In the genomic region with DNA sequence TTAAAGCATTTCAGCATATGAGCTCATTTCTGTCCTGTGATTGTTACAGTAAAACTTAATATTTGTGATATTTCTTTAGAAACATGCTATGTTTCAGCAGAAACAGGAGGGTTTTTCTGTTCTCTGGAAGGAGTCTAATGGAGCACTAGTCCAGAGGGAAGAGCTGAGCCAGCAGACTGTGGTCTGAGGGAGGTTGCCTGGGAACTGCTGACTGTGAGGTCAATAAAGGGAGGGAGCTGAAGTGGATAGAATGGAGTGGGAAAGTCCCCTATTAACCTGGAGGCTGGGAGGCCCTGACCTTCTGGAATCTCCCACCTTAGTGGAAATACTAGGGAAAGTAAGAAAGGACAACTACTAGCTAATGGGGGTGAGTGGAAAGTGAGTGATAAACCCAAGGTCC, we compare ENCODE assay signal across 25 mouse cellular contexts.
DNase-seq lines count a peak whose midpoint lies in the region; ATAC-seq and TF ChIP-seq lines count a peak whose summit lies in the region.
"Had no signal": no experiment of that assay in that cellular context is flagged by ENCODE, and none has a peak within 500 bp of the region (broad histone marks: within the 10 kb centered on the region; RNA-seq: fewer than 3 reads in every experiment).

No protein-coding gene starts in this region.

- TF ChIP-seq CTCF in intestine, postnatal 0 days (IDR thresholded peaks at IDR 0.05; ENCODE audit: low read depth): no peak
- TF ChIP-seq CTCF in embryonic fibroblast, embryonic 13.5 days (IDR thresholded peaks at IDR 0.05; ENCODE audit: borderline replicate concordance, insufficient read depth, low read length): no peak

- H3K4me3 ChIP-seq in intestine, postnatal 0 days (ENCODE audit: low read depth, low read length): no peak overlapping the region
- H3K4me3 ChIP-seq in intestine, embryonic 15.5 days (replicated peaks): no peak overlapping the region
- H3K4me3 ChIP-seq in embryonic fibroblast, embryonic 13.5 days (ENCODE audit: insufficient read depth, low read length): no peak overlapping the region
- no peak overlapping the region for H3K4me3 ChIP-seq in liver, embryonic 16.5 days (ENCODE audit: low read depth, low read length)
- H3K4me3 ChIP-seq: forebrain, embryonic 13.5 days; heart, embryonic 10.5 days; heart, embryonic 15.5 days; layer of hippocampus, adult 2 months had no signal

- TF ChIP-seq POLR2A in embryonic fibroblast, embryonic 13.5 days (IDR thresholded peaks at IDR 0.05; ENCODE audit: low read depth, low read length): no peak

- DNase-seq in kidney, postnatal 36 days: peak; percentile 49 to 59
- DNase-seq in kidney, postnatal 10 days: no peak
- no peak for DNase-seq in Muller cell, postnatal 12 days (ENCODE audit: inconsistent ontology term)
- DNase-seq in adrenal gland, postnatal 10 days: no peak
- DNase-seq: adrenal gland, postnatal 36 days; cerebellum, adult 18-20 months; cerebellum, postnatal 10 days; gastrocnemius, postnatal 14 days; heart, adult 11 months; heart, postnatal 4 days; left cerebral cortex, postnatal 4 days; lung, embryonic 14.5 days; lung, postnatal 14 days; midbrain, embryonic 14.5 days had no signal

- peak; percentile 73 for ATAC-seq in intestine, postnatal 0 days
- no peak for ATAC-seq in intestine, embryonic 15.5 days
- ATAC-seq in liver, embryonic 16.5 days (ENCODE audit: low read depth): peak; percentile 53; the same call in 1 of the 2 replicates
- ATAC-seq: CD4-positive, CD25-positive, alpha-beta regulatory T cell, adult 4 months; forebrain, embryonic 13.5 days had no signal

- H3K4me1 ChIP-seq in intestine, postnatal 0 days (replicated peaks; ENCODE audit: control insufficient read depth, insufficient read depth, low read length): no peaks in the 10 kb centered on the region
- H3K4me1 ChIP-seq in intestine, embryonic 15.5 days (replicated peaks): peaks cover 9% of the 10 kb centered on the region; the same call in 1 of the 2 replicates
- H3K4me1 ChIP-seq in embryonic fibroblast, embryonic 13.5 days (ENCODE audit: control insufficient read depth, insufficient read depth, low read length): peaks cover 17% of the 10 kb centered on the region
- H3K4me1 ChIP-seq in liver, embryonic 16.5 days (ENCODE audit: control insufficient read depth, low read depth, low read length): peaks cover 4% of the 10 kb centered on the region

- no peak overlapping the region for H3K9ac ChIP-seq in intestine, postnatal 0 days (ENCODE audit: low read depth, low read length)
- no peak overlapping the region for H3K9ac ChIP-seq in intestine, embryonic 15.5 days
- no peak overlapping the region for H3K9ac ChIP-seq in liver, embryonic 16.5 days (ENCODE audit: low read depth, low read length)
- H3K9ac ChIP-seq: forebrain, embryonic 13.5 days; heart, embryonic 15.5 days; hindbrain, embryonic 14.5 days; lung, embryonic 14.5 days had no signal

- H3K27ac ChIP-seq in intestine, postnatal 0 days (ENCODE audit: low read depth, low read length): no peak overlapping the region
- H3K27ac ChIP-seq in intestine, embryonic 15.5 days: no peak overlapping the region
- peak overlapping the region; percentile 55; the same call in 1 of the 2 replicates for H3K27ac ChIP-seq in embryonic fibroblast, embryonic 13.5 days (ENCODE audit: insufficient read depth, low read length)
- H3K27ac ChIP-seq in liver, embryonic 16.5 days (ENCODE audit: low read length): no peak overlapping the region
- H3K27ac ChIP-seq: forebrain, embryonic 13.5 days; heart, embryonic 10.5 days; heart, embryonic 15.5 days; hindbrain, embryonic 14.5 days; kidney, postnatal 0 days; layer of hippocampus, adult 2 months had no signal

- H3K27me3 ChIP-seq in intestine, postnatal 0 days (replicated peaks; ENCODE audit: control insufficient read depth, insufficient read depth, low read length): no peaks in the 10 kb centered on the region
- no peaks in the 10 kb centered on the region for H3K27me3 ChIP-seq in intestine, embryonic 15.5 days (replicated peaks)
- H3K27me3 ChIP-seq in liver, embryonic 16.5 days (ENCODE audit: control insufficient read depth, insufficient read depth, low read depth, low read length): no peaks in the 10 kb centered on the region
- H3K27me3 ChIP-seq: forebrain, embryonic 13.5 days; heart, embryonic 15.5 days had no signal

- H3K9me3 ChIP-seq in intestine, postnatal 0 days (ENCODE audit: control insufficient read depth): no peaks in the 10 kb centered on the region
- H3K9me3 ChIP-seq in intestine, embryonic 15.5 days: no peaks in the 10 kb centered on the region
- H3K9me3 ChIP-seq in liver, embryonic 16.5 days (replicated peaks; ENCODE audit: control insufficient read depth, low read length): no peaks in the 10 kb centered on the region
- H3K9me3 ChIP-seq: forebrain, embryonic 13.5 days; heart, embryonic 10.5 days; heart, embryonic 15.5 days had no signal

- H3K4me2 ChIP-seq in intestine, postnatal 0 days (replicated peaks; ENCODE audit: low read depth): no peak overlapping the region
- H3K4me2 ChIP-seq in intestine, embryonic 15.5 days (replicated peaks): no peak overlapping the region
- no peak overlapping the region for H3K4me2 ChIP-seq in liver, embryonic 16.5 days (ENCODE audit: low read depth, low read length)
- H3K4me2 ChIP-seq: forebrain, embryonic 13.5 days; heart, embryonic 15.5 days; hindbrain, embryonic 14.5 days; lung, embryonic 14.5 days had no signal

- H3K36me3 ChIP-seq in intestine, postnatal 0 days (ENCODE audit: control insufficient read depth, insufficient read depth): no peaks in the 10 kb centered on the region; the same call in 1 of the 2 replicates
- H3K36me3 ChIP-seq in intestine, embryonic 15.5 days: no peaks in the 10 kb centered on the region
- peaks cover 2% of the 10 kb centered on the region; the same call in 1 of the 2 replicates for H3K36me3 ChIP-seq in liver, embryonic 16.5 days (ENCODE audit: control insufficient read depth, insufficient read depth)
- H3K36me3 ChIP-seq: heart, embryonic 15.5 days had no signal

Comparison
In these comparisons a context has a peak if more than half of its experiments do, and no peak if none do; other contexts are left out.
1. DNase-seq: peak in kidney, postnatal 36 days (2 of 2); none in kidney, postnatal 10 days (single experiment), Muller cell, postnatal 12 days (single experiment) and adrenal gland, postnatal 10 days (single experiment).